Mouse (Mus musculus): ENCODE data around the gene Cuzd1. TPM values are rescaled to one million over a fixed set of nuclear protein-coding genes. Genes with fewer than 3 reads are reported as not detected.

The Cuzd1 gene
- polyA plus RNA-seq, 1 experiment from 2014 or later: not detected

GRCm38 (mm10) chr7:131329416-131329815 is 7.3 kb upstream of the Cuzd1 start, which contains the start of gene Fam24b:
Gene Fam24b, minus strand, starts transcription at chr7:131329516.
- WGBS: 95% methylated on average over 5 of the region's 5 CpGs
- Histone ChIP-seq H3K36me3 (no peaks in the 10 kb centered on the region), H3K4me3 (no peak within 1 kb of the TSS), H3K4me2 (no peak within 1 kb of the TSS), H3K27me3 (no peaks in the 10 kb centered on the region), H3K4me1 (replicated peaks) (no peaks in the 10 kb centered on the region), H3K9ac (no peak within 1 kb of the TSS), H3K27ac (replicated peaks) (no peak within 1 kb of the TSS), H3K9me3 (no peaks in the 10 kb centered on the region)
- no peak for ATAC-seq (ENCODE audit: low read depth)

- 91% methylated on average over 5 of the region's 5 CpGs for WGBS
- no peak overlapping the region for H3K9ac ChIP-seq
- H3K36me3 ChIP-seq: no peaks in the 10 kb centered on the region
These were observed 5.0 kb upstream of the Cuzd1 start for GRCm38 (mm10) chr7:131327054-131327453.

GRCm38 (mm10) chr7:131318340-131318739 is 3.8 kb downstream of the Cuzd1 start:
- no peaks in the 10 kb centered on the region for H3K36me3 ChIP-seq
- H3K27ac ChIP-seq (replicated peaks): no peak overlapping the region
- ATAC-seq (ENCODE audit: low read depth): no peak
- H3K4me2 ChIP-seq: no peak overlapping the region
- no peaks in the 10 kb centered on the region for H3K4me1 ChIP-seq (replicated peaks)
- 73% methylated on average over 5 of the region's 7 CpGs for WGBS
- H3K9ac ChIP-seq: no peak overlapping the region
- no peak overlapping the region for H3K4me3 ChIP-seq
- no peaks in the 10 kb centered on the region for H3K27me3 ChIP-seq
- H3K9me3 ChIP-seq: no peaks in the 10 kb centered on the region

More at GRCm38 (mm10) chr7:131327054-131327453, 5.0 kb upstream of the Cuzd1 start:
- Histone ChIP-seq H3K4me3 (no peak overlapping the region), H3K9me3 (no peaks in the 10 kb centered on the region), H3K27me3 (no peaks in the 10 kb centered on the region), H3K4me2 (no peak overlapping the region), H3K4me1 (replicated peaks) (no peaks in the 10 kb centered on the region), H3K27ac (replicated peaks) (no peak overlapping the region)
- ATAC-seq (ENCODE audit: low read depth): no peak

DNA sequence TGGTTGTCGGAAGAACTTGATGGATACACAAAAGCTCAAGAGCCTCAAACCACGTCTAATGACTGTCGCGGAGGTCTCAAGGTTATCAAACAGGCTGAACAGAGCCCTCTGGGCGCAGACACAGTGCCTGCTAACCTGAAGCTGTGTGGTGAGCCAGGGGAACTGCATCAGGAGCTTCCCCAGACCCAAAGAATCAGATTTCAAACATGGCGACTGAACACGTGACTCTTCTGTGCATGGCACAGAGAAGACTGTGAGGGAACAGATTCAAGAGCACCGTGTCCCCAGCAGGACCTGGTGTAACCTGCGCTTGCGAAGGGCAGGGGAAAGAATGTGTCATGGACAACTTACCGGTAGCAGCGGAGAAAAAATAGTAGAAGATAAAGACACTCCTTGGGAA is 4.5 kb downstream of the Cuzd1 start:
- Histone ChIP-seq H3K27ac (replicated peaks) (no peak overlapping the region), H3K4me3 (no peak overlapping the region), H3K9ac (no peak overlapping the region), H3K36me3 (no peaks in the 10 kb centered on the region), H3K4me1 (replicated peaks) (no peaks in the 10 kb centered on the region), H3K9me3 (no peaks in the 10 kb centered on the region), H3K27me3 (no peaks in the 10 kb centered on the region), H3K4me2 (no peak overlapping the region)
- no peak for ATAC-seq (ENCODE audit: low read depth)
- 74% methylated on average over 12 of the region's 12 CpGs for WGBS

GRCm38 (mm10) chr7:131314493-131314892 is 7.6 kb downstream of the Cuzd1 start:
- no peak overlapping the region for H3K4me2 ChIP-seq
- H3K27me3 ChIP-seq: no peaks in the 10 kb centered on the region
- ATAC-seq (ENCODE audit: low read depth): no peak
- no peaks in the 10 kb centered on the region for H3K36me3 ChIP-seq
- no peak overlapping the region for H3K4me3 ChIP-seq
- no peak overlapping the region for H3K9ac ChIP-seq
- no peaks in the 10 kb centered on the region for H3K9me3 ChIP-seq
- WGBS: 82% methylated on average over 7 of the region's 7 CpGs
- H3K27ac ChIP-seq (replicated peaks): no peak overlapping the region
- no peaks in the 10 kb centered on the region for H3K4me1 ChIP-seq (replicated peaks)

- no peaks in the 10 kb centered on the region for H3K9me3 ChIP-seq
- WGBS: 78% methylated on average over 5 of the region's 5 CpGs
- no peak overlapping the region for H3K9ac ChIP-seq
- no peak for ATAC-seq (ENCODE audit: low read depth)
- no peak overlapping the region for H3K4me3 ChIP-seq
- no peaks in the 10 kb centered on the region for H3K36me3 ChIP-seq
- no peaks in the 10 kb centered on the region for H3K4me1 ChIP-seq (replicated peaks)
- no peaks in the 10 kb centered on the region for H3K27me3 ChIP-seq
- no peak overlapping the region for H3K4me2 ChIP-seq
- no peak overlapping the region for H3K27ac ChIP-seq (replicated peaks)
These were observed 15.4 kb downstream of the Cuzd1 start for GRCm38 (mm10) chr7:131306733-131307132.

DNA sequence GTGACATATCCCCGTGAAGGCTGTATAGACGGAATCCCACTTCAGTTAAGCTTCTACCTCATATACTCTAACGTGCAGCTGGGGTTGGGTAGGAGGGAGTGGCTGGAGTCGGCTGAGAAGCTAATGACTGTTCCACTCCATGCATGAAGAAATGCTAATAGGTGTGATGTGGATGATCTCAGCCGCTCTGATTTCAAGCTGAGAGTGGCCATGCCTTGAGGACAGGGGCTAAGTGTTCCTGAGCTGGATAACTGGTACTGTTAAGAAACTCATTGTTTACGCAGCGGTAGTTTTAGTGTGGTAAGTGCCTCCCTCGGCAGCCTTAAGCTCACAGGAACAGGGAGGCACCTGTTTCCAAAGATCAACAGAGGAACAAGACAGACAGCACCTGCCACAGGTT is 18.8 kb downstream of the Cuzd1 start:
- Histone ChIP-seq H3K27me3 (no peaks in the 10 kb centered on the region), H3K4me2 (no peak overlapping the region), H3K9me3 (no peaks in the 10 kb centered on the region), H3K36me3 (no peaks in the 10 kb centered on the region), H3K9ac (no peak overlapping the region), H3K27ac (replicated peaks) (no peak overlapping the region), H3K4me3 (no peak overlapping the region), H3K4me1 (replicated peaks) (no peaks in the 10 kb centered on the region)
- 83% methylated on average over 8 of the region's 8 CpGs for WGBS
- no peak for ATAC-seq (ENCODE audit: low read depth)

GRCm38 (mm10) chr7:131297151-131297550 is 24.9 kb downstream of the Cuzd1 start:
- WGBS: 79% methylated on average over 8 of the region's 8 CpGs
- Histone ChIP-seq H3K27me3 (no peaks in the 10 kb centered on the region), H3K9ac (no peak overlapping the region), H3K27ac (replicated peaks) (no peak overlapping the region), H3K4me1 (replicated peaks) (no peaks in the 10 kb centered on the region), H3K4me2 (no peak overlapping the region), H3K36me3 (no peaks in the 10 kb centered on the region), H3K9me3 (no peaks in the 10 kb centered on the region), H3K4me3 (no peak overlapping the region)
- no peak for ATAC-seq (ENCODE audit: low read depth)

GRCm38 (mm10) chr7:131265851-131266250 is 56.2 kb downstream of the Cuzd1 start:
- 84% methylated on average over 4 of the region's 4 CpGs for WGBS
- H3K27me3 ChIP-seq: no peaks in the 10 kb centered on the region
- no peak overlapping the region for H3K4me3 ChIP-seq
- H3K4me1 ChIP-seq (replicated peaks): no peaks in the 10 kb centered on the region
- H3K9ac ChIP-seq: no peak overlapping the region
- no peaks in the 10 kb centered on the region for H3K36me3 ChIP-seq
- no peak overlapping the region for H3K4me2 ChIP-seq
- H3K9me3 ChIP-seq: no peaks in the 10 kb centered on the region
- H3K27ac ChIP-seq (replicated peaks): no peak overlapping the region
- ATAC-seq (ENCODE audit: low read depth): no peak

GRCm38 (mm10) chr7:131264251-131264650 is 57.8 kb downstream of the Cuzd1 start:
- Histone ChIP-seq H3K4me3 (no peak overlapping the region), H3K4me2 (no peak overlapping the region), H3K36me3 (no peaks in the 10 kb centered on the region), H3K27me3 (no peaks in the 10 kb centered on the region), H3K27ac (replicated peaks) (no peak overlapping the region), H3K4me1 (replicated peaks) (no peaks in the 10 kb centered on the region), H3K9ac (no peak overlapping the region), H3K9me3 (no peaks in the 10 kb centered on the region)
- no peak for ATAC-seq (ENCODE audit: low read depth)
- WGBS: 87% methylated on average over 4 of the region's 4 CpGs

DNA sequence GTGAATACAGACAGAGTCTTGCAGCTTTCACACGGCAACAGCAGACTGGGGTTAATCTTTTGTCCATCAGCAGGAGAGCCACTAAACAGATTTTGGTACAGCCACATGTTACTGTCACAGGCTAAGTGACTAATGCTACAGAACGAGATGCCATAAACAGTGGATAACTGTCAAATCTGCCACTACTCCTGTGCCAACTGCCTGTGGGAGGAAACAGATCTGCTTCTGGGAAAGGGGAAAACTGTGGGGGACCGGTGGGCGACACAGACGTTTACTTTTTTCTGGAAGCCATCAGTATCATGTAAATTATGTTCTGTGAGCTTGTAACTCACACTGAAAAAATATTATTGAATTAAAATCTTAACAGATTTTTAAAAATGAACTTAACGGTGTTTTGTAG is 61.1 kb downstream of the Cuzd1 start:
- WGBS: 67% methylated on average over 6 of the region's 6 CpGs

More for the DNA sequence above, 61.1 kb downstream of the Cuzd1 start:
- Histone ChIP-seq H3K4me2 (no peak overlapping the region), H3K27me3 (no peaks in the 10 kb centered on the region), H3K9ac (no peak overlapping the region), H3K4me3 (no peak overlapping the region), H3K36me3 (no peaks in the 10 kb centered on the region), H3K9me3 (no peaks in the 10 kb centered on the region), H3K27ac (replicated peaks) (no peak overlapping the region), H3K4me1 (replicated peaks) (no peaks in the 10 kb centered on the region)
- no peak for ATAC-seq (ENCODE audit: low read depth)

Data from neural tube, embryonic 13.5 days (tissue).